In the genomic region with DNA sequence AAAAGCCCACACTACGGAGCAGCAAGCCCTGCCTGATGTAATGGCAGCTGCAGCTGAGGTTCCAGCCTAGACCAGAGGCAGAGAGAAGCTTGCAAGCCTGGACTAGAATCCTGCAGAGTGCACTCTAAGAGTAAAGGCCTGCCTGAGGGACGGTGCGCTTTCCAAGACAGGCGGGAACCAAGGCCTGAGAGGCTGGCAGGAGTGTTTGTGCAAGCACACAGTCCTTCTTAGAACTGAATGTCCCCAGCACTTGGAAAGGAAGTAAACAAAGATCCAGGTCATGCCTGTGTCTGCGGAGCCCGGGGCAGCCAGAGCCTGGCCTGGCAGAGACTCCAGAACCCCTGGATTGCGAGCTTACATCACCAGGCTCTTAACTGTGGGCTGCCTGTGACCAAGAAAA, we compare ENCODE assay signal across 8 mouse cellular contexts. TPM values are rescaled to one million over a fixed set of nuclear protein-coding genes. Genes with fewer than 3 reads are reported as not detected.
DNase-seq lines count a peak whose midpoint lies in the region; ATAC-seq lines count a peak whose summit lies in the region.

No protein-coding gene starts in this region.

- ATAC-seq in midbrain, embryonic 13.5 days, result no peak
- ATAC-seq in embryonic facial prominence, embryonic 13.5 days (ENCODE audit: insufficient number of reproducible peaks, insufficient read depth, low FRiP score, low TSS enrichment, low read depth), result no peak
- ATAC-seq in heart, embryonic 11.5 days (replicated peaks; ENCODE audit: insufficient number of reproducible peaks, low FRiP score, low TSS enrichment), result no peak
- ATAC-seq in kidney, embryonic 15.5 days (replicated peaks; ENCODE audit: low FRiP score), result no peak
- ATAC-seq in limb, embryonic 15.5 days (ENCODE audit: insufficient number of reproducible peaks, low FRiP score, low TSS enrichment, low read depth), result peak; percentile 45; the same call in 1 of the 2 replicates

- H3K36me3 ChIP-seq in midbrain, embryonic 10.5 days, result no peaks in the 10 kb centered on the region
- no peaks in the 10 kb centered on the region for H3K36me3 ChIP-seq in midbrain, embryonic 13.5 days
- H3K36me3 ChIP-seq in embryonic facial prominence, embryonic 13.5 days, result no peaks in the 10 kb centered on the region
- no peaks in the 10 kb centered on the region for H3K36me3 ChIP-seq in heart, embryonic 11.5 days (ENCODE audit: control insufficient read depth, insufficient read depth, low read length)
- no peaks in the 10 kb centered on the region for H3K36me3 ChIP-seq in kidney, embryonic 15.5 days
- no peaks in the 10 kb centered on the region for H3K36me3 ChIP-seq in limb, embryonic 15.5 days

- H3K27me3 ChIP-seq in midbrain, embryonic 10.5 days (ENCODE audit: low read depth, poor library complexity, severe bottlenecking), result no peaks in the 10 kb centered on the region
- no peaks in the 10 kb centered on the region; the same call in 1 of the 2 replicates for H3K27me3 ChIP-seq in midbrain, embryonic 13.5 days
- H3K27me3 ChIP-seq in embryonic facial prominence, embryonic 13.5 days, result no peaks in the 10 kb centered on the region
- no peaks in the 10 kb centered on the region for H3K27me3 ChIP-seq in heart, embryonic 11.5 days (ENCODE audit: control insufficient read depth, insufficient read depth, low read length)
- H3K27me3 ChIP-seq in kidney, embryonic 15.5 days, result no peaks in the 10 kb centered on the region
- no peaks in the 10 kb centered on the region for H3K27me3 ChIP-seq in limb, embryonic 15.5 days

- no peak for DNase-seq in midbrain, embryonic 10.5 days (ENCODE audit: low spot score)
- DNase-seq in right cerebral cortex, postnatal 14 days, result peak; percentile 30
- DNase-seq in thymus, postnatal 25 days, result no peak

- no peak overlapping the region for H3K4me3 ChIP-seq in midbrain, embryonic 10.5 days
- H3K4me3 ChIP-seq in midbrain, embryonic 13.5 days (replicated peaks), result no peak overlapping the region
- no peak overlapping the region for H3K4me3 ChIP-seq in embryonic facial prominence, embryonic 13.5 days
- H3K4me3 ChIP-seq in heart, embryonic 11.5 days (ENCODE audit: low read depth, low read length), result no peak overlapping the region
- no peak overlapping the region for H3K4me3 ChIP-seq in kidney, embryonic 15.5 days (replicated peaks)
- H3K4me3 ChIP-seq in limb, embryonic 15.5 days, result no peak overlapping the region

- 57% methylated on average over 7 of the region's 7 CpGs for WGBS in midbrain, embryonic 10.5 days
- 59% methylated on average over 7 of the region's 7 CpGs for WGBS in midbrain, embryonic 13.5 days
- 32% methylated on average over 7 of the region's 7 CpGs for WGBS in embryonic facial prominence, embryonic 13.5 days
- 43% methylated on average over 7 of the region's 7 CpGs for WGBS in heart, embryonic 11.5 days (ENCODE audit: insufficient replicate concordance)
- 40% methylated on average over 7 of the region's 7 CpGs for WGBS in kidney, embryonic 15.5 days
- WGBS in limb, embryonic 15.5 days, result 16% methylated on average over 7 of the region's 7 CpGs

- no peak overlapping the region for H3K4me2 ChIP-seq in midbrain, embryonic 13.5 days (replicated peaks)
- H3K4me2 ChIP-seq in embryonic facial prominence, embryonic 13.5 days, result peak overlapping the region; percentile 7
- H3K4me2 ChIP-seq in heart, embryonic 11.5 days, result no peak overlapping the region
- H3K4me2 ChIP-seq in kidney, embryonic 15.5 days, result no peak overlapping the region
- H3K4me2 ChIP-seq in limb, embryonic 15.5 days, result peak overlapping the region; percentile 12; the same call in 1 of the 2 replicates

- H3K9ac ChIP-seq in midbrain, embryonic 13.5 days (replicated peaks), result no peak overlapping the region
- 0 out of 2 replicates have a peak overlapping the region, but pooled peaks have one; percentile 49 for H3K9ac ChIP-seq in embryonic facial prominence, embryonic 13.5 days
- H3K9ac ChIP-seq in heart, embryonic 11.5 days (ENCODE audit: low read depth, low read length), result 0 out of 2 replicates have a peak overlapping the region, but pooled peaks have one; percentile 2
- H3K9ac ChIP-seq in kidney, embryonic 15.5 days, result no peak overlapping the region
- no peak overlapping the region for H3K9ac ChIP-seq in limb, embryonic 15.5 days

- peaks cover 51% of the 10 kb centered on the region for H3K4me1 ChIP-seq in midbrain, embryonic 10.5 days
- H3K4me1 ChIP-seq in midbrain, embryonic 13.5 days (replicated peaks), result peaks cover 18% of the 10 kb centered on the region; the same call in 1 of the 2 replicates
- H3K4me1 ChIP-seq in embryonic facial prominence, embryonic 13.5 days, result peaks cover 83% of the 10 kb centered on the region
- H3K4me1 ChIP-seq in heart, embryonic 11.5 days (ENCODE audit: control insufficient read depth, insufficient read depth, low read length), result peaks cover 67% of the 10 kb centered on the region
- peaks cover 66% of the 10 kb centered on the region for H3K4me1 ChIP-seq in kidney, embryonic 15.5 days
- H3K4me1 ChIP-seq in limb, embryonic 15.5 days, result peaks cover 75% of the 10 kb centered on the region

- no peaks in the 10 kb centered on the region for H3K9me3 ChIP-seq in midbrain, embryonic 10.5 days (replicated peaks)
- no peaks in the 10 kb centered on the region for H3K9me3 ChIP-seq in midbrain, embryonic 13.5 days
- H3K9me3 ChIP-seq in embryonic facial prominence, embryonic 13.5 days, result no peaks in the 10 kb centered on the region
- H3K9me3 ChIP-seq in heart, embryonic 11.5 days (replicated peaks; ENCODE audit: control insufficient read depth, low read length), result no peaks in the 10 kb centered on the region
- no peaks in the 10 kb centered on the region for H3K9me3 ChIP-seq in kidney, embryonic 15.5 days (replicated peaks)
- no peaks in the 10 kb centered on the region for H3K9me3 ChIP-seq in limb, embryonic 15.5 days

- H3K27ac ChIP-seq in midbrain, embryonic 10.5 days (replicated peaks), result peak overlapping the region; percentile 43
- H3K27ac ChIP-seq in midbrain, embryonic 13.5 days, result no peak overlapping the region
- H3K27ac ChIP-seq in embryonic facial prominence, embryonic 13.5 days, result peak overlapping the region; percentile 78
- H3K27ac ChIP-seq in heart, embryonic 11.5 days (ENCODE audit: low read depth, low read length), result peak overlapping the region; percentile 24; the same call in 1 of the 2 replicates
- peak overlapping the region; percentile 29 for H3K27ac ChIP-seq in kidney, embryonic 15.5 days
- H3K27ac ChIP-seq in limb, embryonic 15.5 days, result peak overlapping the region; percentile 79

RNA-seq across cellular contexts. Expression of gene Foxo3, which starts 25.4 kb away (rescaled TPM):
- polyA plus RNA-seq in midbrain, embryonic 10.5 days (2016; fragmentation: Nextera tagmentation; extraction: Ambion mirVana), result 2.4 TPM in 2 replicates
- polyA plus RNA-seq in midbrain, embryonic 13.5 days (2015; fragmentation: Nextera tagmentation; extraction: Ambion mirVana), result 3.5 TPM in 2 replicates
- polyA plus RNA-seq in embryonic facial prominence, embryonic 13.5 days (2015; fragmentation: Nextera tagmentation; extraction: Ambion mirVana), result 8.0 and 8.6 TPM in 2 replicates
- polyA plus RNA-seq in heart, embryonic 11.5 days (2014; fragmentation: Nextera tagmentation; extraction: Ambion mirVana), result 5.2 and 7.3 TPM in 2 replicates
- 6.1 and 7.0 TPM in 2 replicates for polyA plus RNA-seq in kidney, embryonic 15.5 days (2015; fragmentation: Nextera tagmentation; extraction: Ambion mirVana)
- polyA plus RNA-seq in limb, embryonic 15.5 days (2015; fragmentation: Nextera tagmentation; extraction: Ambion mirVana), result 9.0 and 10.2 TPM in 2 replicates

Comparison
In these comparisons a context has a peak if more than half of its experiments do, and no peak if none do; other contexts are left out.
1. H3K4me2 ChIP-seq: peak in embryonic facial prominence, embryonic 13.5 days (single experiment) and limb, embryonic 15.5 days (single experiment); none in midbrain, embryonic 13.5 days (single experiment), heart, embryonic 11.5 days (single experiment) and kidney, embryonic 15.5 days (single experiment).
2. H3K9ac ChIP-seq: peak in embryonic facial prominence, embryonic 13.5 days (single experiment) and heart, embryonic 11.5 days (single experiment); none in midbrain, embryonic 13.5 days (single experiment), kidney, embryonic 15.5 days (single experiment) and limb, embryonic 15.5 days (single experiment).